Mouse (Mus musculus) CH12.LX (cell line): ENCODE measurements around the gene Tmem273. TPM values are rescaled to one million over a fixed set of nuclear protein-coding genes. Genes with fewer than 3 reads are reported as not detected.

Experiments
- DNase-seq: peaks from one replicate; pipeline ENCODE4 v3.0.0-alpha.2; 2013; ENCODE audit errors: extremely low read depth
- H3K27ac ChIP-seq: 2 replicates; pipeline ENCODE4 v1.5.1; 2012; ENCODE audit warnings: low read depth, mild to moderate bottlenecking, control low read depth, moderate library complexity; ENCODE audit not compliant: insufficient read depth
- H3K27me3 ChIP-seq: replicated peaks from 2 replicates; pipeline ENCODE3; 2012; ENCODE audit warnings: inconsistent platforms
- H3K36me3 ChIP-seq, 2 experiments: replicated peaks in 1 of 2; 2 replicates each; pipeline versions ENCODE3 to v1.6.1; 2012; ENCODE audit warnings: inconsistent platforms in 1 of 2, low read length in 1 of 2, mild to moderate bottlenecking in 1 of 2, mixed read lengths in 1 of 2, moderate library complexity in 1 of 2; ENCODE audit not compliant: control insufficient read depth in 1 of 2, insufficient read depth in 1 of 2
- H3K4me1 ChIP-seq, 2 experiments: 2 replicates each; pipeline ENCODE4 v1.6.1; 2012; ENCODE audit warnings: inconsistent platforms in 1 of 2, moderate library complexity in 1 of 2; ENCODE audit not compliant: insufficient read depth in 2 of 2, control insufficient read depth in 1 of 2
- H3K4me2 ChIP-seq: 2 replicates; pipeline ENCODE4 v1.6.1; 2012; ENCODE audit warnings: low read depth, mild to moderate bottlenecking, control low read depth; ENCODE audit not compliant: poor library complexity, insufficient read depth, severe bottlenecking
- H3K4me3 ChIP-seq, 3 experiments: fragments of 150-350 bp in 1 of 3; sonication (generic) in 1 of 3; replicated peaks in 1 of 3; 2 replicates each; pipeline versions ENCODE3 to v1.5.1; 2011 to 2012; ENCODE audit warnings: low read depth in 2 of 3, low read length in 2 of 3, mild to moderate bottlenecking in 2 of 3, moderate library complexity in 2 of 3, control low read depth in 1 of 3, improper control_type of control experiment in 1 of 3, inconsistent platforms in 1 of 3, mixed read lengths in 1 of 3; ENCODE audit not compliant: poor library complexity in 1 of 3
- H3K79me2 ChIP-seq: replicated peaks from 2 replicates; pipeline ENCODE4 v1.6.1; 2012; ENCODE audit warnings: mild to moderate bottlenecking, moderate library complexity; ENCODE audit not compliant: control insufficient read depth, poor library complexity, insufficient read depth, severe bottlenecking; ENCODE audit errors: extremely low read depth
- H3K9ac ChIP-seq: 2 replicates; pipeline ENCODE4 v1.6.1; 2012; ENCODE audit warnings: low read depth, mild to moderate bottlenecking, control low read depth, moderate library complexity; ENCODE audit not compliant: insufficient read depth
- H3K9me3 ChIP-seq: replicated peaks from 2 replicates; pipeline ENCODE3; 2012; ENCODE audit warnings: low read length, inconsistent platforms, mixed read lengths
- BHLHE40 ChIP-seq: IDR thresholded peaks from 2 replicates; pipeline ENCODE4 v1.6.1; 2011; ENCODE audit warnings: mild to moderate bottlenecking, low read depth, low read length, improper control_type of control experiment
- CHD1 ChIP-seq: IDR thresholded peaks from 2 replicates; pipeline ENCODE4 v1.6.1; 2012; ENCODE audit warnings: low read depth, low read length, improper control_type of control experiment, inconsistent platforms
- CHD2 ChIP-seq: IDR thresholded peaks from 2 replicates; pipeline ENCODE4 v1.6.1; 2011; ENCODE audit warnings: low read length, improper control_type of control experiment
- E2F4 ChIP-seq: IDR thresholded peaks from 2 replicates; pipeline ENCODE4 v1.6.1; 2011; ENCODE audit warnings: low read depth, low read length, improper control_type of control experiment; ENCODE audit not compliant: insufficient replicate concordance
- ELF1 ChIP-seq: IDR thresholded peaks from 2 replicates; pipeline ENCODE4 v1.6.1; 2014; ENCODE audit warnings: low read depth, mild to moderate bottlenecking, inconsistent platforms, low read length, improper control_type of control experiment
- ETS1 ChIP-seq: conservative IDR thresholded peaks from 2 replicates; pipeline ENCODE4 v1.6.1; 2012; ENCODE audit warnings: low read depth, mild to moderate bottlenecking, inconsistent platforms, low read length, improper control_type of control experiment, moderate library complexity
- GABPA ChIP-seq: IDR thresholded peaks from 2 replicates; pipeline ENCODE4 v1.6.1; 2012; ENCODE audit warnings: low read depth, low read length, improper control_type of control experiment, inconsistent platforms; ENCODE audit not compliant: insufficient replicate concordance
- HCFC1 ChIP-seq: IDR thresholded peaks from 2 replicates; pipeline ENCODE4 v1.6.1; 2012; ENCODE audit warnings: low read depth, mild to moderate bottlenecking, inconsistent platforms, low read length, improper control_type of control experiment
- IRF4 ChIP-seq: IDR thresholded peaks from 2 replicates; pipeline ENCODE4 v1.6.1; 2014; ENCODE audit warnings: low read depth, mild to moderate bottlenecking, inconsistent platforms, low read length, improper control_type of control experiment
- JUN ChIP-seq: IDR thresholded peaks from 2 replicates; pipeline ENCODE4 v1.6.1; 2011; ENCODE audit warnings: low read depth, mild to moderate bottlenecking, low read length, improper control_type of control experiment, moderate library complexity; ENCODE audit not compliant: insufficient read depth
- MAFK ChIP-seq: IDR thresholded peaks from 2 replicates; pipeline ENCODE4 v1.6.1; 2011; ENCODE audit warnings: low read length, improper control_type of control experiment; ENCODE audit not compliant: insufficient replicate concordance
- MAX ChIP-seq: IDR thresholded peaks from 2 replicates; pipeline ENCODE4 v1.6.1; 2011; ENCODE audit warnings: low read length, improper control_type of control experiment
- MEF2A ChIP-seq: IDR thresholded peaks from 2 replicates; pipeline ENCODE4 v1.6.1; 2014; ENCODE audit warnings: low read depth, mild to moderate bottlenecking, inconsistent platforms, low read length, improper control_type of control experiment, borderline replicate concordance
- MYC ChIP-seq: IDR thresholded peaks from 2 replicates; pipeline ENCODE4 v1.6.1; 2011; ENCODE audit warnings: low read depth, mild to moderate bottlenecking, improper control_type of control experiment, low read length
- NELFE ChIP-seq: IDR thresholded peaks from 2 replicates; pipeline ENCODE4 v1.6.1; 2011; ENCODE audit warnings: low read depth, low read length, improper control_type of control experiment
- NRF1 ChIP-seq: IDR thresholded peaks from 2 replicates; pipeline ENCODE4 v1.6.1; 2014; ENCODE audit warnings: low read depth, mild to moderate bottlenecking, inconsistent platforms, low read length, improper control_type of control experiment, moderate library complexity
- PAX5 ChIP-seq: IDR thresholded peaks from 2 replicates; pipeline ENCODE4 v1.6.1; 2012; ENCODE audit warnings: low read length, inconsistent platforms, mixed read lengths
- POLR2A ChIP-seq: IDR thresholded peaks from 2 replicates; pipeline ENCODE4 v1.6.1; 2011; ENCODE audit warnings: low read depth, mild to moderate bottlenecking, improper control_type of control experiment, low read length
- RCOR1 ChIP-seq: conservative IDR thresholded peaks from 2 replicates; pipeline ENCODE4 v1.6.1; 2012; ENCODE audit warnings: low read depth, mild to moderate bottlenecking, inconsistent platforms, low read length, improper control_type of control experiment
- SIN3A ChIP-seq: IDR thresholded peaks from 2 replicates; pipeline ENCODE4 v1.6.1; 2012; ENCODE audit warnings: low read length, improper control_type of control experiment, inconsistent platforms
- TCF12 ChIP-seq: IDR thresholded peaks from 2 replicates; pipeline ENCODE4 v1.6.1; 2014; ENCODE audit warnings: low read depth, mild to moderate bottlenecking, inconsistent platforms, low read length, improper control_type of control experiment
- UBTF ChIP-seq: IDR thresholded peaks from 2 replicates; pipeline ENCODE4 v1.6.1; 2012; ENCODE audit warnings: low read depth, mild to moderate bottlenecking, inconsistent platforms, low read length, improper control_type of control experiment, moderate library complexity
- ZC3H11A ChIP-seq: IDR thresholded peaks from 2 replicates; pipeline ENCODE4 v1.6.1; 2012; ENCODE audit warnings: low read depth, mild to moderate bottlenecking, inconsistent platforms, low read length, improper control_type of control experiment
- ZKSCAN1 ChIP-seq: IDR thresholded peaks from 2 replicates; pipeline ENCODE4 v1.6.1; 2012; ENCODE audit warnings: low read depth, inconsistent platforms, low read length, improper control_type of control experiment, borderline replicate concordance
- dilution Hi-C: fragments of 300-500 bp; cut with MboI; formaldehyde crosslinking; loops from 2 replicates; pipeline ENCODE4 v1.14.3; 2020; ENCODE audit warnings: low sequenced_read_pairs; ENCODE audit not compliant: extremely low pct_unique_long_range_greater_than_20kb, extremely low pct_ligation_motif_present
- in situ Hi-C: fragments of 300-500 bp; cut with MboI; formaldehyde crosslinking; loops from 3 replicates; pipeline ENCODE4 v1.14.3; 2019; ENCODE audit warnings: low sequenced_read_pairs, low pct_ligation_motif_present, low pct_unique_long_range_greater_than_20kb, mixed read lengths
- polyA plus RNA-seq: library from polyadenylated mRNA; unstranded; fragments of >175 nt; gene quantifications from 2 replicates; pipeline ENCODE4 v1.2.1, GENCODE M21; 2012; ENCODE audit warnings: low read depth; ENCODE audit not compliant: insufficient read length
- total RNA-seq, 2 experiments: library from RNA; depleted of rRNA; stranded (reverse); fragments of 300-350 nt in 1 of 2; fragments of >200 nt in 1 of 2; gene quantifications; 2 replicates each; pipeline ENCODE4 v1.2.3; 2012 to 2014

Gene Tmem273
- total and polyA plus RNA-seq, 3 experiments, result 0.94 TPM; not detected in 2

- dilution Hi-C loops, result no loop called here
- TF ChIP-seq PAX5 (no peak), ZC3H11A (no peak), POLR2A (no peak), E2F4 (no peak), UBTF (no peak), TCF12 (no peak), CHD1 (no peak), NELFE (no peak), ETS1 (no peak), MAX (no peak), MYC (no peak), NRF1 (no peak)
- no peak for DNase-seq
- no peak overlapping the region for H3K9ac ChIP-seq
- no peaks in the 10 kb centered on the region for H3K27me3 ChIP-seq
- no peaks in the 10 kb centered on the region for H3K79me2 ChIP-seq
- no peak overlapping the region for H3K27ac ChIP-seq
- H3K9me3 ChIP-seq, result no peaks in the 10 kb centered on the region
- no peak overlapping the region for H3K4me3 ChIP-seq
- H3K4me2 ChIP-seq, result no peak overlapping the region
- H3K4me1 ChIP-seq, result peaks cover 5 to 8% of the 10 kb centered on the region in 2 experiments
- in situ Hi-C loops, result no loop called here
- no peaks in the 10 kb centered on the region for H3K36me3 ChIP-seq
Observed at GRCm38 (mm10) chr14:32861149-32861581, 75.4 kb downstream of the Tmem273 start.

DNA sequence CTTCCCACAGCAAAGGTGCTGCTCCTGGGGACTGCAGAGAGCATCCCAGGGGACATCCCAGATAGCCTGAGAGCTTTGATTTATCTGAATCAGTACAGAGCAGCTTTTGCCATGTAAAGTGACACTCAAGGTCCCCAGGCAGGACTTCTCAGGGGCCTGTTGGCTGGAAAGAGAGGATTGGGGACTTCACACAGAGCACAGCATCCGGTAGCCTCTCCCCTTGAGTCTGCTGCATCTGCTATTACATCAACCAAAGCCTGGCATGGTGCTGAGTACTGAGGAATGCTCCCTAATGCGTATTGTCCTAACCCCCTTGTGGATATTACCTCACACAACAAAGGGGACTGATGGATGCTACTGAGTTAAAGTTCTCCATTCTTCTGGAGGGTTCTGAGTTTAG, 75.9 kb downstream of the Tmem273 start:
- Histone ChIP-seq H3K4me2 (no peak overlapping the region), H3K4me1 (peaks cover 5 to 8% of the 10 kb centered on the region in 2 experiments), H3K9me3 (no peaks in the 10 kb centered on the region), H3K36me3 (no peaks in the 10 kb centered on the region), H3K27me3 (no peaks in the 10 kb centered on the region), H3K79me2 (no peaks in the 10 kb centered on the region)
- in situ Hi-C loops, result no loop called here
- TF ChIP-seq MAX, result no peak
- no peak for TF ChIP-seq GABPA
- no peak for TF ChIP-seq MEF2A
- TF ChIP-seq SIN3A, result no peak
- no peak for TF ChIP-seq ELF1
- TF ChIP-seq RCOR1, result no peak
- TF ChIP-seq BHLHE40, result no peak
- TF ChIP-seq IRF4, result no peak
- TF ChIP-seq HCFC1, result no peak
- TF ChIP-seq ZKSCAN1, result no peak
- no peak for TF ChIP-seq MAFK
- TF ChIP-seq CHD2, result no peak
- no peak for TF ChIP-seq JUN
- TF ChIP-seq, all 38 proteins: peak for 0
- Histone ChIP-seq H3K4me3 (no peak overlapping the region), H3K9ac (no peak overlapping the region), H3K27ac (no peak overlapping the region)
- no peak for DNase-seq
- dilution Hi-C loops, result no loop called here
